Comparison of ENCODE assay signal across 9 mouse cellular contexts in the genomic region with DNA sequence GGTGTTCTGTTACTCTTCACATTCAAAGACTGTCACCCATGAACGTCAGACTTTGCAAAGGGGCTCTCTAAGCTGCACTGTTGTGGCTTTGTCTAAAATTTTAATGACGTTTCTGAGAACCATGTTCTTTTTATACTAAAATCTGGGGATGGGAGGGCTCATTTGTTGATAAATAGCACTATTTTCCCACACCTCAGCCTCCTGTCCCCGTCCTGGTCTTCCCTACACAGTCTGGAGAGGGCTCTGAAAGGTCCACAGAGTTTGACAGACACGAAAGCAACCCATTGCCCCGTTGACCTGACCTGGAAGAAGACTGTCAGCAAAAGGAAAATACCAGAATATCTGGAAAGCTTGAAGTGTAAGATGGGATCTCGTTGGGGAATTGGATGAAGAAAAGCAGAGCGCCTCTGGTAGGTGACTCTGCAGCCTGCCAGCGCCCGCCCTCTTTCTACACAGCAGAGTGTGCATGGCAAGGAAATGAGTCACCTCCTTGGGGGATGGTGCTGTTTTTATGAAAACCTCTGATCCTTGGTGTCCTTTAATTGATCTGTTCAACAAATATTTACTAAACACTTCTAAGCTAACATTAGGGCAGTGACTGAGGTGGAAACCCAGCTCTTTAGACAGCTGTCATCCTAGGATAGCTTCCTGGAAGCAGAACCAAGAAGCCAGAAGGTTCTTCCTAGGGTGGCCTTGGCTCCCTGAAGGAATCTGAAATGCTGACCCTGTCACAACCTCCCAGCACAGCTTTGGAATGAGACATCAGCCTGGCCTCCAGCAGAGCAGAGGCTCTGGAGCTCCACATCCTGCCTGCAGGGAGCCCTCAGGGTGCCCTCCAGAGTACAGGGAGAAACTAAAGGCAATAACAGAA. TPM values are rescaled to one million over a fixed set of nuclear protein-coding genes. Genes with fewer than 3 reads are reported as not detected.
DNase-seq lines count a peak whose midpoint lies in the region; ATAC-seq and TF ChIP-seq lines count a peak whose summit lies in the region.
"Had no signal": no experiment of that assay in that cellular context is flagged by ENCODE, and none has a peak within 500 bp of the region (broad histone marks: within the 10 kb centered on the region; RNA-seq: fewer than 3 reads in every experiment).

No protein-coding gene starts in this region.

- H3K9ac ChIP-seq in lung, embryonic 15.5 days = no peak overlapping the region
- no peak overlapping the region for H3K9ac ChIP-seq in stomach, embryonic 15.5 days
- no peak overlapping the region for H3K9ac ChIP-seq in midbrain, embryonic 14.5 days (replicated peaks; ENCODE audit: low read length)
- H3K9ac ChIP-seq: embryonic facial prominence, embryonic 12.5 days had no signal

- no peak for DNase-seq in lung, adult 2 months
- DNase-seq in kidney, adult 9 months = peak; percentile 16
- no peak for DNase-seq in midbrain, embryonic 14.5 days
- DNase-seq in B cell, adult 2 months = no peak

- H3K27ac ChIP-seq in lung, embryonic 15.5 days = 0 out of 2 replicates have a peak overlapping the region, but pooled peaks have one; percentile 3
- peak overlapping the region; percentile 56; the same call in 1 of the 2 replicates for H3K27ac ChIP-seq in brown adipose tissue, adult 24 weeks (replicated peaks; ENCODE audit: low read depth, low read length)
- H3K27ac ChIP-seq in stomach, embryonic 15.5 days = peak overlapping the region; percentile 59; the same call in 1 of the 2 replicates
- H3K27ac ChIP-seq in midbrain, embryonic 14.5 days (replicated peaks; ENCODE audit: low read depth, low read length) = no peak overlapping the region
- H3K27ac ChIP-seq: embryonic facial prominence, embryonic 12.5 days had no signal

- H3K4me3 ChIP-seq in lung, embryonic 15.5 days = no peak overlapping the region
- no peak overlapping the region for H3K4me3 ChIP-seq in lung, adult 2 months (replicated peaks; ENCODE audit: extremely low read depth, low read depth, low read length)
- H3K4me3 ChIP-seq in brown adipose tissue, adult 24 weeks (ENCODE audit: insufficient read depth, low read depth, low read length) = no peak overlapping the region
- no peak overlapping the region for H3K4me3 ChIP-seq in stomach, embryonic 15.5 days (replicated peaks)
- no peak overlapping the region for H3K4me3 ChIP-seq in midbrain, embryonic 14.5 days (replicated peaks; ENCODE audit: low read depth, low read length)
- H3K4me3 ChIP-seq: embryonic facial prominence, embryonic 12.5 days had no signal

- H3K4me2 ChIP-seq in lung, embryonic 15.5 days = no peak overlapping the region
- H3K4me2 ChIP-seq in stomach, embryonic 15.5 days = no peak overlapping the region
- no peak overlapping the region for H3K4me2 ChIP-seq in midbrain, embryonic 14.5 days (ENCODE audit: low read length)
- H3K4me2 ChIP-seq: embryonic facial prominence, embryonic 12.5 days had no signal

- TF ChIP-seq POLR2A in lung, adult 2 months (IDR thresholded peaks at IDR 0.05; ENCODE audit: borderline replicate concordance, extremely low read depth, low read depth, low read length) = no peak

- 45% methylated on average over 9 of the region's 9 CpGs for WGBS in lung, embryonic 15.5 days
- 37% methylated on average over 9 of the region's 9 CpGs for WGBS in lung, adult 2 months
- 49% methylated on average over 9 of the region's 9 CpGs for WGBS in stomach, embryonic 15.5 days
- 84% methylated on average over 9 of the region's 9 CpGs for WGBS in midbrain, embryonic 14.5 days

- H3K9me3 ChIP-seq in lung, embryonic 15.5 days = no peaks in the 10 kb centered on the region
- H3K9me3 ChIP-seq in stomach, embryonic 15.5 days = no peaks in the 10 kb centered on the region
- H3K9me3 ChIP-seq in midbrain, embryonic 14.5 days (ENCODE audit: control insufficient read depth, low read length) = no peaks in the 10 kb centered on the region
- H3K9me3 ChIP-seq: embryonic facial prominence, embryonic 12.5 days had no signal

- no peaks in the 10 kb centered on the region for H3K4me1 ChIP-seq in lung, embryonic 15.5 days
- H3K4me1 ChIP-seq in lung, adult 2 months (ENCODE audit: control insufficient read depth, insufficient read depth, low read length) = no peaks in the 10 kb centered on the region; the same call in 1 of the 2 replicates
- peaks cover 8% of the 10 kb centered on the region; the same call in 1 of the 2 replicates for H3K4me1 ChIP-seq in brown adipose tissue, adult 24 weeks (ENCODE audit: control insufficient read depth, insufficient read depth, insufficient read length, low read length)
- H3K4me1 ChIP-seq in stomach, embryonic 15.5 days = peaks cover 4% of the 10 kb centered on the region; the same call in 1 of the 2 replicates
- H3K4me1 ChIP-seq in midbrain, embryonic 14.5 days (ENCODE audit: control insufficient read depth, insufficient read depth, low read length) = no peaks in the 10 kb centered on the region
- H3K4me1 ChIP-seq: embryonic facial prominence, embryonic 12.5 days had no signal

- no peaks in the 10 kb centered on the region for H3K27me3 ChIP-seq in lung, embryonic 15.5 days
- H3K27me3 ChIP-seq in stomach, embryonic 15.5 days (replicated peaks) = no peaks in the 10 kb centered on the region
- no peaks in the 10 kb centered on the region for H3K27me3 ChIP-seq in midbrain, embryonic 14.5 days (ENCODE audit: control insufficient read depth, insufficient read depth, low read length)
- H3K27me3 ChIP-seq: embryonic facial prominence, embryonic 12.5 days had no signal

- ATAC-seq in lung, embryonic 15.5 days (ENCODE audit: borderline replicate concordance, extremely low read depth, low FRiP score, low TSS enrichment) = no peak
- ATAC-seq in stomach, embryonic 15.5 days (ENCODE audit: insufficient read depth, low FRiP score, low read depth) = peak; percentile 22; the same call in 1 of the 2 replicates
- no peak for ATAC-seq in midbrain, embryonic 14.5 days (ENCODE audit: low FRiP score, low TSS enrichment)
- ATAC-seq: midbrain, embryonic 16.5 days had no signal

- no peak for TF ChIP-seq CTCF in lung, adult 2 months (IDR thresholded peaks at IDR 0.05; ENCODE audit: insufficient read depth, low read length)

- peaks cover 10% of the 10 kb centered on the region; the same call in 1 of the 2 replicates for H3K36me3 ChIP-seq in lung, embryonic 15.5 days
- no peaks in the 10 kb centered on the region for H3K36me3 ChIP-seq in stomach, embryonic 15.5 days
- peaks cover 31% of the 10 kb centered on the region for H3K36me3 ChIP-seq in midbrain, embryonic 14.5 days (ENCODE audit: control insufficient read depth, insufficient read depth, low read length)

RNA-seq across cellular contexts. Expression of gene Gfra4, which starts 13.6 kb away (rescaled TPM):
- 12.5 and 12.9 TPM in 2 replicates for polyA plus RNA-seq in lung, embryonic 15.5 days (2015; fragmentation: Nextera tagmentation; extraction: Ambion mirVana)
- polyA plus RNA-seq in lung, adult 2 months (2012; rRNA removed) = 7.3 and 10.9 TPM in 2 replicates
- 9.6 and 10.9 TPM in 2 replicates for polyA plus RNA-seq in brown adipose tissue, adult 24 weeks (2012; ENCODE audit: insufficient read depth, insufficient read length, missing spikeins)
- polyA plus RNA-seq in stomach, embryonic 15.5 days (2015; fragmentation: Nextera tagmentation; extraction: Ambion mirVana) = 12.7 and 14.0 TPM in 2 replicates
- polyA plus RNA-seq in midbrain, embryonic 14.5 days (2014; fragmentation: Nextera tagmentation; extraction: Ambion mirVana) = 37.8 and 41.7 TPM in 2 replicates

RNA-seq across cellular contexts. Expression of gene Adam33, which starts 34.3 kb away (rescaled TPM):
- 4.0 and 8.1 TPM in 2 replicates for polyA plus RNA-seq in lung, embryonic 15.5 days (2015; fragmentation: Nextera tagmentation; extraction: Ambion mirVana)
- polyA plus RNA-seq in lung, adult 2 months (2012; rRNA removed) = 28.8 and 34.5 TPM in 2 replicates
- polyA plus RNA-seq in brown adipose tissue, adult 24 weeks (2012; ENCODE audit: insufficient read depth, insufficient read length, missing spikeins) = 1.3 and 2.3 TPM in 2 replicates
- 7.4 and 8.0 TPM in 2 replicates for polyA plus RNA-seq in stomach, embryonic 15.5 days (2015; fragmentation: Nextera tagmentation; extraction: Ambion mirVana)
- 0.36 and 0.58 TPM in 2 replicates for polyA plus RNA-seq in midbrain, embryonic 14.5 days (2014; fragmentation: Nextera tagmentation; extraction: Ambion mirVana)

RNA-seq across cellular contexts. Expression of gene Siglec1, which starts 57.3 kb away (rescaled TPM):
- 0.44 and 0.47 TPM in 2 replicates for polyA plus RNA-seq in lung, embryonic 15.5 days (2015; fragmentation: Nextera tagmentation; extraction: Ambion mirVana)
- 14.7 and 18.5 TPM in 2 replicates for polyA plus RNA-seq in lung, adult 2 months (2012; rRNA removed)
- 1.0 and 1.2 TPM in 2 replicates for polyA plus RNA-seq in brown adipose tissue, adult 24 weeks (2012; ENCODE audit: insufficient read depth, insufficient read length, missing spikeins)
- polyA plus RNA-seq in stomach, embryonic 15.5 days (2015; fragmentation: Nextera tagmentation; extraction: Ambion mirVana) = 0.40 and 0.48 TPM in 2 replicates
- 0.51 TPM in 1 of 2 replicates, not detected in the other for polyA plus RNA-seq in midbrain, embryonic 14.5 days (2014; fragmentation: Nextera tagmentation; extraction: Ambion mirVana)
